Mouse (Mus musculus) activated CD4-positive, CD25-positive, alpha-beta regulatory T cell, adult 4 months (primary cell): ENCODE measurements around the gene Olfr728. TPM values are rescaled to one million over a fixed set of nuclear protein-coding genes. Genes with fewer than 3 reads are reported as not detected.

Experiments used
- ATAC-seq: one replicate; pipeline ENCODE4 v1.8.0; 2017
- polyA plus RNA-seq, 2 experiments: library from polyadenylated mRNA; unstranded; fragments of 100-300 nt; shearing (Covaris generic); gene quantifications; one replicate each; pipeline ENCODE4 v1.2.1; 2017

The Olfr728 gene
- not detected for polyA plus RNA-seq

DNA sequence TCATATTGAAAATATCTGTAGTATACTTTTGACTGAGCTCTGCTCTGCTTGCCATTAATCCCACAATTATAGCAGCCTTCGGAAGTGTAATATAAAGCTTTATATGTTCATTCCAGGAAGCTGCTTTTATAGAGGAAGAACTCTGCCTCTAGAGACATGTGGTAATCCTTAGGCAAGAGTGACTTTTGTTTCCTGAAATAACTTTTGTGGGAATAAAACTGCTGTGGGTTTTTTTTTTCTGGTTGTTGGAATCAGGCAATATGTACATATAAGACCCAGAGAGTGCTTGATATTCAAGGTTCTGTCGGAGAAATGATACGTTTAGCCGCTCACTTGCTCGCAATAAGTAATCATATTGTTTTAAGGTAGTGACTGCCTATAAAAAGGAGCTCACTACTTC lies at the start of gene Olfr728:
TSS of gene Olfr728 (minus strand) at position 101 of the 400 bp plus-strand sequence.
- no peak for ATAC-seq

DNA sequence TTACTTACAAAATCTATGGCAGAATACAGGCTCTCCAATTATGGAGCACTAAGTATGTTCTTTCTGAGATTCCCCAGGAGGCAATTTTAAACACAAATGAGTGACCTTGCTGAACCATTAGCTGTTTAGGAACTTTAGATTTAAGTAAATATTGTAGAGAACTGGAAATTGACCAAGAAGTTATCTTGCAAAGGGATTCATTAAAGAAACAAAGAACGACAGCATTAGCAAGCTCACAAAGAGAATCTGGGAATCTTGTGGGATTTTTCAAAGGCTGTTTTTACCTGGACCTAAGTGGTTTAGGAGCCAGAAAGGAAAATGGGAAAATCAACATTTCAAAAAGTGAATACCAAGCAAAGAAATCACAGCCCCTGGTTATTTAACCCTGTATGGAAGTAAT lies 45.6 kb upstream of the Olfr728 start, which contains the start of gene Olfr730:
TSS of gene Olfr730 (minus strand) at position 101 of the 400 bp plus-strand sequence.
- no peak for ATAC-seq

DNA sequence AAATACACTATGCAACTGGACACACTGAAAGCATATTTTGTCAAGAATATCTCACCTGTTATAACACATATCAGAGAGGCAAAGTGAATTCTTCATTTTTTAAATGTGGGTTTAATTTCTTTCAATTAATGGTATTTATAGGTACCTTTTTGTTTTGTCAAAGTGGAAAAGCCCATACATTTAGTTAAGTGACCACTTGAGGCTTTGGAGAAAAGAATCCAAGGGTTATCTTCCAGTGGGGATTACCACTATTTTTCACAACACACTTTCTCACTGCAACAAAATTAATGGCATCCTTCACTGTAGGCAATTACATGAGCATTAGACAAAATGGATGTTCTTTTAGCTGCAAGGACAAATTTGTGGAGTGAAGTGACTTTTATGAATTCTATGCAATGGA lies 10.3 kb upstream of the Olfr728 start, which contains the start of gene Olfr729:
TSS of gene Olfr729 (minus strand) at position 101 of the 400 bp plus-strand sequence.
- no peak for ATAC-seq

DNA sequence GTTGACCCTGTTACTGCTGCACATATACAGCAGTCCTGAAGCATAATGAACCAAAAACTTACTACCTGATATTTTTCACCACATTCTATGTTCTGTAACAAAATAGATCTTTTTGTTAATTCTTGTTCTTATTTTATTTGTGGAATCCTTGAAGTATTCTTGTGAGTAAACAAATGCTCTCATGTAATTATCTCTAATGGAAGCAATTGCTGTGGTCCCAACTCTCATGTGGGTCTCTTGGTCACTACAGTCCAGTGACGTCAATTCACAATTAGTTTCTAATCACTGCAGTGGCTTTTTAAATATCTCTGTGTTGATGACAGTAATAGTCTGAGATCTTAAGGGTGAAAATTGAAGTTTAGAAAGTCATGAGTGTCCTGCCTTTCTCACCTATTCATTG lies 19.6 kb downstream of the Olfr728 start, which contains the start of gene Olfr727:
TSS of gene Olfr727 (plus strand) at position 301 of the 400 bp plus-strand sequence.
- ATAC-seq: no peak

- no peak for ATAC-seq
Measured at GRCm38 (mm10) chr14:50090853-50091252, 51.6 kb downstream of the Olfr728 start, which contains the start of gene Olfr726. Gene Olfr726 (minus strand): TSS chr14:50090953.

Other genes starting within 250 kb of the Olfr728 start
- gene Olfr722, start 240.7 kb downstream of the Olfr728 start, polyA plus RNA-seq: not detected
- gene Olfr723, start 210.9 kb downstream of the Olfr728 start, polyA plus RNA-seq: not detected
- gene Olfr724, start 179.4 kb downstream of the Olfr728 start, polyA plus RNA-seq: not detected
- not detected for gene Olfr725, start 102.3 kb downstream of the Olfr728 start, polyA plus RNA-seq
- not detected for gene Olfr726, start 51.7 kb downstream of the Olfr728 start, polyA plus RNA-seq
- under 1 TPM in 1 of 2 experiments, not detected in 1; 0.21 TPM for gene Olfr727, start 19.5 kb downstream of the Olfr728 start, polyA plus RNA-seq
- not detected for gene Olfr729, start 10.2 kb upstream of the Olfr728 start, polyA plus RNA-seq
- not detected for gene Olfr730, start 45.5 kb upstream of the Olfr728 start, polyA plus RNA-seq
- gene Olfr731, start 99.2 kb upstream of the Olfr728 start, polyA plus RNA-seq: not detected
- gene Olfr732, start 141.5 kb upstream of the Olfr728 start, polyA plus RNA-seq: under 1 TPM in 1 of 2 experiments, not detected in 1; 0.17 TPM
- gene Olfr733, start 158.8 kb upstream of the Olfr728 start, polyA plus RNA-seq: under 1 TPM in 1 of 2 experiments, not detected in 1; 0.28 TPM
- gene Olfr734, start 184.1 kb upstream of the Olfr728 start, polyA plus RNA-seq: not detected
- not detected for gene Olfr735, start 206.2 kb upstream of the Olfr728 start, polyA plus RNA-seq
- not detected for gene Tlr11, start 215.2 kb upstream of the Olfr728 start, polyA plus RNA-seq
- gene Olfr736, start 238.5 kb upstream of the Olfr728 start, polyA plus RNA-seq: not detected